Mouse (Mus musculus): ENCODE data around the gene Clcnkb. TPM values are rescaled to one million over a fixed set of nuclear protein-coding genes. Genes with fewer than 3 reads are reported as not detected.

Clcnkb gene
- polyA plus RNA-seq, 1 experiment = not detected

GRCm38 (mm10) chr4:141444451-141445327, 28.9 kb upstream of the Clcnkb start, which contains the start of gene Zbtb17:
TSS of gene Zbtb17 (plus strand) at chr4:141444654.
- no peak for TF ChIP-seq GATA1 (IDR thresholded peaks at IDR 0.05; ENCODE audit: low read length)

GRCm38 (mm10) chr4:141443641-141444429, 28.0 kb upstream of the Clcnkb start:
- no peak for TF ChIP-seq GATA1 (IDR thresholded peaks at IDR 0.05; ENCODE audit: low read length)

- no peak for TF ChIP-seq GATA1 (IDR thresholded peaks at IDR 0.05; ENCODE audit: low read length)
Measured at GRCm38 (mm10) chr4:141440877-141441276, 25.1 kb upstream of the Clcnkb start.

DNA sequence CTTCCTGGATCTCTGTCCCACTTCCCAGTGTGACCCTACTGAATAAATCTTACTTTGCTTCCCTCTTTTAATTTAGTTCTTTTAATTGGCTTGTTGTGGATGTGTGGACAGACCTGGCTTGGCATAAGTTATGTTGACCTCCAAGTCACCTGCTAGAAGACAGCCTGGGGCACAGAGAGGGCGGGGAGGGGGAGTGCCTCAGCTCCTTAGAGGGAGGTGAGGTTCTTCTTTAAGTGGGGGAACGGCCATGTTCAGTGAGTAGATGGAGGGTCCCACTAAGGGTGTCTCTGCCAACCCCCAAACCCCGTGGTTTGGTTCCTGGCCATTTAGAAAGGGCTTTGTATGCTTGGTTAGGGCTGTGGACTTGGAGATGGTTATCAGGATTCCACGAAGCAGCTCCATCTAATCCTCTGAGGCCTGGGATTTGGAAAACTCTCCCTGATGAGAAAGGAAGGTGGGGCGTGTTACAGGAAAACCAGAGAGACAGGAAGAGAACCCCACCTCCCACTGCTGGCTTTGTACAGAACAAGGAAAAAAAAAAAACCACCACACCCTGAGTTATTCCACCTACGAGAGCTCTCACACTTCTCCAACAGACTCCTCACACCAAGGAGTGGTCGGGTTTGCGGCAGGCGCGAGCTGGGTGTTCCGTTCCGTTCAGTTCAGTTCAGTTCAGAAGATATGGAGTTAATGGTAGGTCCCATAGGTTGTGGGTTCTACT, 23.4 kb upstream of the Clcnkb start:
- no peak for TF ChIP-seq GATA1 (IDR thresholded peaks at IDR 0.05; ENCODE audit: low read length)

- TF ChIP-seq GATA1 (IDR thresholded peaks at IDR 0.05; ENCODE audit: low read length) = no peak
Measured at GRCm38 (mm10) chr4:141435974-141436373, 20.2 kb upstream of the Clcnkb start, which contains the start of gene Srarp. TSS of gene Srarp (minus strand) at chr4:141436105.

GRCm38 (mm10) chr4:141433191-141433590, 17.4 kb upstream of the Clcnkb start:
- TF ChIP-seq GATA1 (IDR thresholded peaks at IDR 0.05; ENCODE audit: low read length) = no peak

DNA sequence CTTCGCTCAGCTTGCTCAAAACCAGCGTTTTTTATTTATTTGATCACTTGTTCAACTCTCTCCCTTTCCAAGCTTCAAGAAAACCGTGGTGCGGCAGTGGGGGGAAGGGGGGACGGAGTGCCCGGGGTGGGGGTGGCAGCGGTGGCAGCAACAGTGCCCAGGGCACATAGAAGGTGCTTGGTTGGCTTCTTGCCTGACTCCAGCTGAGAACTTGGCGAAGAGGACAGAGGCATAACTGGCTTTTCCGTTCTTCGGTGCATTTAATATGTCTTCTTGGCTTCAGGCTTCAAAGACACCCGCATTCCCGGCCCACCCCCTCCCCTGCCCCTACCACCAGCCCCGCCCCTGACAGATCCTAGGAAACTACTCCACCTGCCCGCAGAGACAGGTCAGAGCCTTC, 16.9 kb upstream of the Clcnkb start:
- no peak for TF ChIP-seq GATA1 (IDR thresholded peaks at IDR 0.05; ENCODE audit: low read length)

DNA sequence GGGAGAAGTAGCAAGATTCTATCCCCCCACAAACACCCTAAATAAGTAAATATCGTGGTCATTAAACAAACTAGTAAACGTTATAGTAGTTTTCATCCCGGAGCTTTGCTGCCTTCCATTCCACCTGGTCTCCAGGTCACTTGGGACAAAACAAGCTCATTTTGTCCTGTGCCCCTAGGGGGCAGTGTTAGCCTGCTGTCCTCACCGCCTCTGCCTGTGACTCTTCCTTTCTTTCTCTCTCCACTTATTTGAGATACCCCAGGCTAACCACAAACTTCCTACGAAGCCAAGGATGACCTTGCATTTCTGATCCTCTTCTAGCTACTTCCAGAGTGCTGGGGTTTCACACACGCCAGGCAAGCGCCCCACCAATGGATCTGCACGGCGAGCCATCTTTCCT, 15.2 kb upstream of the Clcnkb start:
- no peak for TF ChIP-seq GATA1 (IDR thresholded peaks at IDR 0.05; ENCODE audit: low read length)

- TF ChIP-seq GATA1 (IDR thresholded peaks at IDR 0.05; ENCODE audit: low read length) = no peak
Measured at GRCm38 (mm10) chr4:141429847-141430246, 14.0 kb upstream of the Clcnkb start.

- no peak for TF ChIP-seq GATA1 (IDR thresholded peaks at IDR 0.05; ENCODE audit: low read length)
Measured at GRCm38 (mm10) chr4:141429381-141429780, 13.6 kb upstream of the Clcnkb start.

- no peak for TF ChIP-seq GATA1 (IDR thresholded peaks at IDR 0.05; ENCODE audit: low read length)
Measured at GRCm38 (mm10) chr4:141427921-141428320, 12.1 kb upstream of the Clcnkb start.

- no peak for TF ChIP-seq GATA1 (IDR thresholded peaks at IDR 0.05; ENCODE audit: low read length)
Measured at GRCm38 (mm10) chr4:141426796-141427745, 11.3 kb upstream of the Clcnkb start.

DNA sequence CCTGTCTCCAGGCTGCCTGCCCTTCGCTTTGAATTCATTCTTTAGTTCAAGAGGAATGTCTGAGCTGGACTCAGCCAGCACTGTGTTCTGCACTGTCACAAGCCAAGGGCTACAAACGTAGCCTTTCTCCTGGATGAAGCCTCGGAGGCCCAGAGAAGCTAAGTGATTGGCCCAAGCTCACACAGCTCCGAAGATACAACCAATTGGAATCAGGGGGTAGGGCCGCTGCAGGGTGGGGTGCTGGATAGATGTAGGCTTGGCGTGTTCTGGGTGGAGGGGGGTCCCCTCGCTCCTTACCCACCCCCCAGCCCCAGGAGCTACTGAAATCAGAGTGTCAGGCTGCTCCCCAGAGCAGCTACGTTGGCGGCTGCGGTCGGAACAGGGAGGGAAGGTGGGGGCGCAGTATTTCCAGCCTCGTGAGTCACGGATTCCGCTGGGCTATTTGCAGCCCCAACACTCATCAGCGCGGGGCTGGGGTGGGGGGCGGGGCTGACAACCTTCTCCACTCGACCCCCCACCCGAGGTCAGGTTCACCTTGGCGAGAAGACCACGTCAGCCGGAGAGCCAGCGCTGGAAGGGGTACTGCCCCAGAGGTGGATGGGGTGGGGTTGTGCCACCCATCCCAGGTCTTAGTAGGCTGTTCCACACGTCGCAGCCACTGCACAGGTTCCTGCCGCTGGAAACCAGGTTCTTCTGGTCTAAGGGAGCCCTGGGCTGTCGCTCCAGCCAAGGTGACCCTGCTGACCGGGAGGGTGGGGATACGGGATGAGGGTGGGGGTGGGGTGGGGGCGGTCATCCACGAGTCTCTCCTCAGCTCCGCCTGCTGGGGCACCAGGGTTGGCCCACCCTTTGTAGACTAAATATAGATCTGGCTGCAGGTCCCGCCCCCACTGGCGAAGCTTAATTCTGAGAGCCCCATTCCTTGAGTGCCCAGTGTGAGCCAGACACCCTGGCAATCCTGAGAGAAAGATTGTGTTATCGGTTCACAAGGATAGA, 10.0 kb upstream of the Clcnkb start:
- no peak for TF ChIP-seq GATA1 (IDR thresholded peaks at IDR 0.05; ENCODE audit: low read length)
